In genomic region chr12:29954464-29954863, GRCm38 (mm10) we compare ENCODE assay signal across 10 mouse cellular contexts. TPM values are rescaled to one million over a fixed set of nuclear protein-coding genes. Genes with fewer than 3 reads are reported as not detected.
DNase-seq lines count a peak whose midpoint lies in the region; ATAC-seq lines count a peak whose summit lies in the region.
"Had no signal": no experiment of that assay in that cellular context is flagged by ENCODE, and none has a peak within 500 bp of the region (broad histone marks: within the 10 kb centered on the region; RNA-seq: fewer than 3 reads in every experiment).

No protein-coding gene starts in this region.

- intact Hi-C loops in heart, postnatal 14 days (cut with DNase I), result no loop called here

- H3K36me3 ChIP-seq in heart, embryonic 14.5 days (ENCODE audit: control insufficient read depth, insufficient read depth, low read length), result 0 out of 2 replicates have a peak, but pooled peaks cover 2% of the 10 kb centered on the region
- H3K36me3 ChIP-seq in forebrain, embryonic 12.5 days (replicated peaks), result peaks cover 7% of the 10 kb centered on the region; the same call in 1 of the 2 replicates
- no peaks in the 10 kb centered on the region for H3K36me3 ChIP-seq in limb, embryonic 15.5 days

- no peak overlapping the region for H3K9ac ChIP-seq in heart, embryonic 14.5 days (ENCODE audit: low read length)
- H3K9ac ChIP-seq in forebrain, embryonic 12.5 days, result no peak overlapping the region
- H3K9ac ChIP-seq in limb, embryonic 15.5 days, result no peak overlapping the region

- 74% methylated on average over 3 of the region's 3 CpGs for WGBS in heart, embryonic 14.5 days
- 43% methylated on average over 3 of the region's 3 CpGs for WGBS in forebrain, embryonic 12.5 days
- WGBS in limb, embryonic 15.5 days, result 86% methylated on average over 3 of the region's 3 CpGs

- H3K27ac ChIP-seq in heart, embryonic 14.5 days (replicated peaks in 1 of 2; ENCODE audit: control insufficient read depth in 1 of 2, insufficient read depth in 1 of 2, low read depth in 2 of 2, low read length in 2 of 2), result peak overlapping the region; percentile 59 to 67
- H3K27ac ChIP-seq in forebrain, embryonic 12.5 days, result peak overlapping the region; percentile 74
- peak overlapping the region; percentile 68 for H3K27ac ChIP-seq in limb, embryonic 15.5 days

- H3K4me1 ChIP-seq in heart, embryonic 14.5 days (ENCODE audit: control insufficient read depth in 2 of 2, insufficient read depth in 2 of 2, low read length in 2 of 2), result peaks cover 37 to 55% of the 10 kb centered on the region in 2 experiments
- H3K4me1 ChIP-seq in forebrain, embryonic 12.5 days, result peaks cover 54% of the 10 kb centered on the region
- H3K4me1 ChIP-seq in limb, embryonic 15.5 days, result peaks cover 29% of the 10 kb centered on the region

- no peaks in the 10 kb centered on the region for H3K27me3 ChIP-seq in heart, embryonic 14.5 days (ENCODE audit: control insufficient read depth, insufficient read depth, low read length)
- no peaks in the 10 kb centered on the region for H3K27me3 ChIP-seq in forebrain, embryonic 12.5 days
- no peaks in the 10 kb centered on the region for H3K27me3 ChIP-seq in limb, embryonic 15.5 days
- H3K27me3 ChIP-seq: CH12.LX had no signal

- no peaks in the 10 kb centered on the region for H3K9me3 ChIP-seq in heart, embryonic 14.5 days (ENCODE audit: control insufficient read depth, low read length)
- H3K9me3 ChIP-seq in forebrain, embryonic 12.5 days, result no peaks in the 10 kb centered on the region
- no peaks in the 10 kb centered on the region for H3K9me3 ChIP-seq in limb, embryonic 15.5 days

- H3K4me3 ChIP-seq in heart, embryonic 14.5 days (ENCODE audit: control insufficient read depth in 1 of 2, insufficient read depth in 1 of 2, low read depth in 1 of 2, low read length in 2 of 2), result no peak overlapping the region
- H3K4me3 ChIP-seq in forebrain, embryonic 12.5 days (replicated peaks), result no peak overlapping the region
- no peak overlapping the region for H3K4me3 ChIP-seq in limb, embryonic 15.5 days

- no peak for ATAC-seq in heart, embryonic 14.5 days (ENCODE audit: insufficient number of reproducible peaks, insufficient read depth, low FRiP score, low read depth)
- 0 out of 2 replicates have a peak, but pooled peaks have one; percentile 52 for ATAC-seq in forebrain, embryonic 12.5 days (ENCODE audit: low FRiP score)
- ATAC-seq in limb, embryonic 15.5 days (ENCODE audit: insufficient number of reproducible peaks, low FRiP score, low TSS enrichment, low read depth), result no peak
- ATAC-seq in erythroblast, adult 5-6 weeks (replicated peaks; ENCODE audit: low FRiP score, poor library complexity, severe bottlenecking), result no peak

- no peak for DNase-seq in heart, postnatal 14 days
- peak; percentile 32 for DNase-seq in R1 (ENCODE audit: low read depth, low spot score)
- no peak for DNase-seq in spleen, postnatal 14 days (ENCODE audit: low spot score in 2 of 2)
- DNase-seq in left cerebral cortex, adult 11 months (ENCODE audit: low spot score), result no peak
- DNase-seq: adrenal gland, adult 2 months had no signal

- H3K4me2 ChIP-seq in heart, embryonic 14.5 days (ENCODE audit: low read length), result no peak overlapping the region
- peak overlapping the region; percentile 24 for H3K4me2 ChIP-seq in forebrain, embryonic 12.5 days
- no peak overlapping the region for H3K4me2 ChIP-seq in limb, embryonic 15.5 days

RNA-seq across cellular contexts. Expression of gene Pxdn, which starts 17.1 kb away (rescaled TPM):
- polyA plus RNA-seq in heart, embryonic 14.5 days (2014; fragmentation: Nextera tagmentation; extraction: Ambion mirVana), result 92.0 and 95.4 TPM in 2 replicates
- 100 to 1,000 TPM; 144 to 151 TPM for total RNA-seq in heart, postnatal 14 days (2021)
- 67.6 and 72.1 TPM in 2 replicates for polyA plus RNA-seq in forebrain, embryonic 12.5 days (2016; fragmentation: Nextera tagmentation; extraction: Ambion mirVana)
- 103 and 110 TPM in 2 replicates for polyA plus RNA-seq in limb, embryonic 15.5 days (2015; fragmentation: Nextera tagmentation; extraction: Ambion mirVana)
- not detected in 2 replicates for total RNA-seq in erythroblast, adult 5-6 weeks (2015; ENCODE audit: low replicate concordance)
- not detected in 2 replicates for total RNA-seq in erythroblast, adult 5-6 weeks (2017; ENCODE audit: low replicate concordance)
